8 mouse cellular contexts compared by ENCODE assay signal in genomic region chrX:167276953-167277352, GRCm38 (mm10). TPM values are rescaled to one million over a fixed set of nuclear protein-coding genes. Genes with fewer than 3 reads are reported as not detected.
A peak's percentile ranks its signal among the peaks of the same experiment; 100 is the strongest.
DNase-seq lines count a peak whose midpoint lies in the region; ATAC-seq lines count a peak whose summit lies in the region.

No protein-coding gene starts in this region.

- H3K4me1 ChIP-seq in hindbrain, embryonic 15.5 days (replicated peaks), result no peaks in the 10 kb centered on the region

- H3K4me3 ChIP-seq in hindbrain, embryonic 15.5 days, result no peak overlapping the region

- H3K9me3 ChIP-seq in hindbrain, embryonic 15.5 days, result no peaks in the 10 kb centered on the region

- no peak overlapping the region for H3K9ac ChIP-seq in hindbrain, embryonic 15.5 days

- peak; percentile 78 for DNase-seq in MN1 (ENCODE audit: low spot score)
- peak; percentile 34 for DNase-seq in c-Kit-positive CD71-positive TER-119-negative erythroid progenitor cells, embryonic 14.5 days (ENCODE audit: low read depth)
- DNase-seq in forelimb bud, embryonic 11.5 days (ENCODE audit: low read depth, low spot score), result peak; percentile 75
- peak; percentile 19 for DNase-seq in left cerebral cortex, adult 11 months (ENCODE audit: low spot score)
- peak; percentile 45 for DNase-seq in lung, postnatal 25 days (ENCODE audit: low spot score)
- peak; percentile 52 for DNase-seq in right cerebral cortex, adult 18-20 months
- DNase-seq in urinary bladder, adult 18-20 months (ENCODE audit: low spot score in 2 of 2), result peak; percentile 18 to 34

- no peaks in the 10 kb centered on the region for H3K36me3 ChIP-seq in hindbrain, embryonic 15.5 days

- no peak overlapping the region for H3K27ac ChIP-seq in hindbrain, embryonic 15.5 days (replicated peaks)

- no peak for ATAC-seq in hindbrain, embryonic 15.5 days (ENCODE audit: low FRiP score, low read depth)

- H3K27me3 ChIP-seq in hindbrain, embryonic 15.5 days, result 0 out of 2 replicates have a peak, but pooled peaks cover 8% of the 10 kb centered on the region

- WGBS in hindbrain, embryonic 15.5 days, result 22% methylated on average over 9 of the region's 9 CpGs

- peak overlapping the region; percentile 21; the same call in 1 of the 2 replicates for H3K4me2 ChIP-seq in hindbrain, embryonic 15.5 days

RNA-seq across cellular contexts. Expression of gene Tlr8, which starts 12.8 kb away (rescaled TPM):
- 0.13 and 0.22 TPM in 2 replicates for polyA plus RNA-seq in hindbrain, embryonic 15.5 days (2015; fragmentation: Nextera tagmentation; extraction: Ambion mirVana)

RNA-seq across cellular contexts. Expression of gene Tlr7, which starts 53.4 kb away (rescaled TPM):
- 0.31 and 0.79 TPM in 2 replicates for polyA plus RNA-seq in hindbrain, embryonic 15.5 days (2015; fragmentation: Nextera tagmentation; extraction: Ambion mirVana)

Comparison
In these comparisons a context has a peak if more than half of its experiments do, and no peak if none do; other contexts are left out.
1. DNase-seq: peak in every context shown above with its lines; median percentile 78 in MN1; 75 in forelimb bud, embryonic 11.5 days; 52 in right cerebral cortex, adult 18-20 months; 45 in lung, postnatal 25 days; 34 in c-Kit-positive CD71-positive TER-119-negative erythroid progenitor cells, embryonic 14.5 days; 26 in urinary bladder, adult 18-20 months; 19 in left cerebral cortex, adult 11 months.